ENCODE assay signal across 10 mouse cellular contexts in genomic region chr10:52418931-52419330, GRCm38 (mm10). TPM values are rescaled to one million over a fixed set of nuclear protein-coding genes. Genes with fewer than 3 reads are reported as not detected.
DNase-seq lines count a peak whose midpoint lies in the region; ATAC-seq and TF ChIP-seq lines count a peak whose summit lies in the region.
"Had no signal": no experiment of that assay in that cellular context is flagged by ENCODE, and none has a peak within 500 bp of the region (broad histone marks: within the 10 kb centered on the region; RNA-seq: fewer than 3 reads in every experiment).

No protein-coding gene starts in this region.

- peak overlapping the region; percentile 73 for H3K4me2 ChIP-seq in heart, embryonic 14.5 days (ENCODE audit: low read length)
- peak overlapping the region; percentile 70 for H3K4me2 ChIP-seq in forebrain, postnatal 0 days (ENCODE audit: low read depth)

- no peak for ATAC-seq in heart, embryonic 14.5 days (ENCODE audit: insufficient number of reproducible peaks, insufficient read depth, low FRiP score, low read depth)
- ATAC-seq in forebrain, postnatal 0 days, result no peak
- no peak for ATAC-seq in CD4-positive, CD25-positive, alpha-beta regulatory T cell, adult 4 months

- peaks cover 3% of the 10 kb centered on the region; the same call in 1 of the 2 replicates for H3K36me3 ChIP-seq in heart, embryonic 14.5 days (ENCODE audit: control insufficient read depth, insufficient read depth, low read length)
- H3K36me3 ChIP-seq in ES-Bruce4 (ENCODE audit: control insufficient read depth, insufficient read depth, low read length, poor library complexity, severe bottlenecking) (no peaks in the 10 kb centered on the region), macrophage (ENCODE audit: inconsistent target) (no peaks in the 10 kb centered on the region)
- no peaks in the 10 kb centered on the region for H3K36me3 ChIP-seq in forebrain, postnatal 0 days (ENCODE audit: insufficient read depth)

- no peak for DNase-seq in heart, adult 18-20 months
- no peak for DNase-seq in forebrain, postnatal 0 days
- DNase-seq in frontal cortex, postnatal 10 days (ENCODE audit: low spot score in 2 of 2), result no peak
- no peak for DNase-seq in adrenal gland, adult 18-20 months (ENCODE audit: low spot score in 2 of 2)
- DNase-seq: gastrocnemius, postnatal 36 days; retina, postnatal 1 day had no signal

- peak overlapping the region in 1 of 2 experiments; percentile 94; a peak in 3 of 4 replicates for H3K27ac ChIP-seq in heart, embryonic 14.5 days (replicated peaks in 1 of 2; ENCODE audit: control insufficient read depth in 1 of 2, insufficient read depth in 1 of 2, low read depth in 2 of 2, low read length in 2 of 2)
- H3K27ac ChIP-seq in ES-Bruce4 (ENCODE audit: insufficient read depth, low read length) (no peak overlapping the region), macrophage (peak overlapping the region; percentile 70)
- H3K27ac ChIP-seq in forebrain, postnatal 0 days (ENCODE audit: low read depth, low read length), result no peak overlapping the region

- TF ChIP-seq POLR2A in ES-Bruce4 (IDR thresholded peaks at IDR 0.05; ENCODE audit: insufficient read depth, low read length), result no peak

- TF ChIP-seq EP300 in ES-Bruce4 (IDR thresholded peaks at IDR 0.05; ENCODE audit: insufficient read depth, low read depth, low read length), result no peak

- H3K4me3 ChIP-seq in heart, embryonic 14.5 days (ENCODE audit: control insufficient read depth in 1 of 2, insufficient read depth in 1 of 2, low read depth in 1 of 2, low read length in 2 of 2), result peak overlapping the region; percentile 73 to 99; a peak in 3 of 4 replicates
- H3K4me3 ChIP-seq in ES-Bruce4 (ENCODE audit: low read depth, low read length) (peak overlapping the region; percentile 99; the same call in 1 of the 2 replicates), macrophage (ENCODE audit: inconsistent target) (peak overlapping the region; percentile 79)
- H3K4me3 ChIP-seq in forebrain, postnatal 0 days (ENCODE audit: low read depth, low read length), result peak overlapping the region; percentile 88

- H3K4me1 ChIP-seq in heart, embryonic 14.5 days (ENCODE audit: control insufficient read depth in 2 of 2, insufficient read depth in 2 of 2, low read length in 2 of 2), result peaks cover 0 to 35% of the 10 kb centered on the region in 2 experiments; a peak in 2 of 4 replicates
- no peaks in the 10 kb centered on the region for H3K4me1 ChIP-seq in ES-Bruce4 (ENCODE audit: control insufficient read depth, insufficient read depth, low read length)
- H3K4me1 ChIP-seq in forebrain, postnatal 0 days (ENCODE audit: insufficient read depth), result peaks cover 24% of the 10 kb centered on the region

- H3K9me3 ChIP-seq in heart, embryonic 14.5 days (ENCODE audit: control insufficient read depth, low read length), result no peaks in the 10 kb centered on the region
- no peaks in the 10 kb centered on the region for H3K9me3 ChIP-seq in ES-Bruce4 (replicated peaks; ENCODE audit: control insufficient read depth, insufficient read depth, low read length, poor library complexity, severe bottlenecking)
- H3K9me3 ChIP-seq in forebrain, postnatal 0 days (ENCODE audit: low read length), result no peaks in the 10 kb centered on the region

- WGBS in heart, embryonic 14.5 days, result 24% methylated on average over 5 of the region's 5 CpGs
- WGBS in forebrain, postnatal 0 days, result 66% methylated on average over 5 of the region's 5 CpGs
- 54% methylated on average over 5 of the region's 5 CpGs for WGBS in macrophage (ENCODE audit: missing documents)

- H3K9ac ChIP-seq in heart, embryonic 14.5 days (ENCODE audit: low read length), result peak overlapping the region; percentile 97
- H3K9ac ChIP-seq in ES-Bruce4 (ENCODE audit: low read depth, poor library complexity, severe bottlenecking), result peak overlapping the region; percentile 95
- H3K9ac ChIP-seq in forebrain, postnatal 0 days, result peak overlapping the region; percentile 82

- H3K27me3 ChIP-seq in heart, embryonic 14.5 days (ENCODE audit: control insufficient read depth, insufficient read depth, low read length), result no peaks in the 10 kb centered on the region
- no peaks in the 10 kb centered on the region for H3K27me3 ChIP-seq in ES-Bruce4 (ENCODE audit: control insufficient read depth, insufficient read depth, low read length, poor library complexity, severe bottlenecking)
- no peaks in the 10 kb centered on the region for H3K27me3 ChIP-seq in forebrain, postnatal 0 days (ENCODE audit: insufficient read depth, low read length)

- TF ChIP-seq CTCF in ES-Bruce4 (IDR thresholded peaks at IDR 0.05; ENCODE audit: low read depth, low read length), result no peak
- TF ChIP-seq CTCF in forebrain, postnatal 0 days (IDR thresholded peaks at IDR 0.05; ENCODE audit: low read depth), result no peak

- peaks cover 61% of the 10 kb centered on the region for H3K79me2 ChIP-seq in macrophage (ENCODE audit: inconsistent target)

RNA-seq across cellular contexts. Expression of gene Nus1, which starts 1.6 kb away (rescaled TPM):
- polyA plus RNA-seq in heart, embryonic 14.5 days (2014; fragmentation: Nextera tagmentation; extraction: Ambion mirVana), result 8.7 and 10.1 TPM in 2 replicates
- 10 to 100 TPM; 38.7 to 38.8 TPM for total RNA-seq in heart, adult 18-20 months (2021)
- 49.1 and 53.3 TPM in 2 replicates for polyA plus RNA-seq in ES-Bruce4 (2011; ENCODE audit: insufficient read depth, insufficient read length, low read depth, missing spikeins)
- total RNA-seq in forebrain, postnatal 0 days (2014; rRNA removed), result 21.2 and 31.8 TPM in 2 replicates
- 11.5 and 19.1 TPM in 2 replicates for polyA plus RNA-seq in forebrain, postnatal 0 days (2015; fragmentation: Nextera tagmentation; extraction: Ambion mirVana)
- 10 to 100 TPM; 21.0 to 66.6 (median 48.2) TPM for total RNA-seq in macrophage (2018; cell fraction: chromatin; rRNA removed)
- 10 to 100 TPM; 48.6 to 84.1 (median 65.0) TPM for total RNA-seq in macrophage (2018; cell fraction: cytosol; rRNA removed)
- total RNA-seq in macrophage (2018; cell fraction: nucleus; rRNA removed), result 10 to 100 TPM; 34.2 to 85.1 (median 52.7) TPM
- polyA plus RNA-seq in macrophage (2018), result 44.4 to 79.7 TPM (median 58.4 TPM) in 3 replicates
- 1 to 10 TPM; 5.1 to 8.6 TPM for polyA plus RNA-seq in CD4-positive, CD25-positive, alpha-beta regulatory T cell, adult 4 months (2017; shearing (Covaris generic))
- 10 to 100 TPM; 44.1 to 64.2 TPM for total RNA-seq in adrenal gland, adult 18-20 months (2021)

RNA-seq across cellular contexts. Expression of gene Nepn, which starts 30.2 kb away (rescaled TPM):
- not detected in 2 replicates for polyA plus RNA-seq in heart, embryonic 14.5 days (2014; fragmentation: Nextera tagmentation; extraction: Ambion mirVana)
- total RNA-seq in heart, adult 18-20 months (2021), result under 1 TPM; 0.21 to 0.40 TPM
- not detected in 2 replicates for polyA plus RNA-seq in ES-Bruce4 (2011; ENCODE audit: insufficient read depth, insufficient read length, low read depth, missing spikeins)
- not detected in 2 replicates for total RNA-seq in forebrain, postnatal 0 days (2014; rRNA removed)
- polyA plus RNA-seq in forebrain, postnatal 0 days (2015; fragmentation: Nextera tagmentation; extraction: Ambion mirVana), result not detected in 2 replicates
- total RNA-seq in macrophage (2018; cell fraction: chromatin; rRNA removed), result not detected
- under 1 TPM in 1 of 26 experiments, not detected in 25; 0.09 TPM for total RNA-seq in macrophage (2018; cell fraction: cytosol; rRNA removed)
- total RNA-seq in macrophage (2018; cell fraction: nucleus; rRNA removed), result not detected
- polyA plus RNA-seq in macrophage (2018), result not detected in 3 replicates
- not detected for polyA plus RNA-seq in CD4-positive, CD25-positive, alpha-beta regulatory T cell, adult 4 months (2017; shearing (Covaris generic))
- total RNA-seq in adrenal gland, adult 18-20 months (2021), result under 1 TPM in 1 of 2 experiments, not detected in 1; 0.22 TPM

RNA-seq across cellular contexts. Expression of gene Gopc, which starts 37.0 kb away (rescaled TPM):
- 13.2 and 13.4 TPM in 2 replicates for polyA plus RNA-seq in heart, embryonic 14.5 days (2014; fragmentation: Nextera tagmentation; extraction: Ambion mirVana)
- total RNA-seq in heart, adult 18-20 months (2021), result 10 to 100 TPM; 12.2 to 13.1 TPM
- 18.7 and 20.5 TPM in 2 replicates for polyA plus RNA-seq in ES-Bruce4 (2011; ENCODE audit: insufficient read depth, insufficient read length, low read depth, missing spikeins)
- 18.5 and 22.8 TPM in 2 replicates for total RNA-seq in forebrain, postnatal 0 days (2014; rRNA removed)
- 16.6 and 22.9 TPM in 2 replicates for polyA plus RNA-seq in forebrain, postnatal 0 days (2015; fragmentation: Nextera tagmentation; extraction: Ambion mirVana)
- 10 to 100 TPM in 25 of 26 experiments, 1 to 10 TPM in 1; 8.4 to 50.3 (median 26.0) TPM for total RNA-seq in macrophage (2018; cell fraction: chromatin; rRNA removed)
- 10 to 100 TPM in 25 of 26 experiments, 1 to 10 TPM in 1; 9.4 to 22.1 (median 17.7) TPM for total RNA-seq in macrophage (2018; cell fraction: cytosol; rRNA removed)
- total RNA-seq in macrophage (2018; cell fraction: nucleus; rRNA removed), result 10 to 100 TPM in 25 of 26 experiments, 1 to 10 TPM in 1; 9.7 to 47.5 (median 21.5) TPM
- polyA plus RNA-seq in macrophage (2018), result 14.8 to 20.4 TPM (median 19.9 TPM) in 3 replicates
- polyA plus RNA-seq in CD4-positive, CD25-positive, alpha-beta regulatory T cell, adult 4 months (2017; shearing (Covaris generic)), result 1 to 10 TPM; 6.6 to 8.9 TPM
- 10 to 100 TPM; 18.4 to 21.8 TPM for total RNA-seq in adrenal gland, adult 18-20 months (2021)
